26 mouse cellular contexts compared by ENCODE assay signal in genomic region chr5:117182411-117182810, GRCm38 (mm10).
DNase-seq lines count a peak whose midpoint lies in the region; ATAC-seq and TF ChIP-seq lines count a peak whose summit lies in the region.
"Had no signal": no experiment of that assay in that cellular context is flagged by ENCODE, and none has a peak within 500 bp of the region (broad histone marks: within the 10 kb centered on the region; RNA-seq: fewer than 3 reads in every experiment).

No protein-coding gene starts in this region.

- no peak for TF ChIP-seq EP300 in liver, postnatal 0 days (IDR thresholded peaks at IDR 0.05; ENCODE audit: low read depth)

- peak overlapping the region; percentile 74 for H3K27ac ChIP-seq in liver, postnatal 0 days (ENCODE audit: low read depth)
- no peak overlapping the region for H3K27ac ChIP-seq in liver, embryonic 12.5 days
- peak overlapping the region; percentile 69 for H3K27ac ChIP-seq in embryonic fibroblast, embryonic 13.5 days (ENCODE audit: insufficient read depth, low read length)
- H3K27ac ChIP-seq: heart, adult 2 months; heart, embryonic 13.5 days; hindbrain, embryonic 14.5 days; layer of hippocampus, adult 2 months; limb, embryonic 12.5 days; neural tube, embryonic 13.5 days had no signal

- DNase-seq in liver, postnatal 0 days, result no peak
- peak; percentile 23 for DNase-seq in CD4-positive helper T cell, adult 2 months (ENCODE audit: low read depth, low spot score)
- peak; percentile 35 for DNase-seq in naive thymus-derived CD4-positive, alpha-beta T cell, adult 2 months (ENCODE audit: low read depth)
- DNase-seq in frontal cortex, adult 2 months (ENCODE audit: extremely low spot score in 1 of 2, low spot score in 1 of 2), result no peak
- no peak for DNase-seq in T-cell, adult 2 months (ENCODE audit: low spot score)
- no peak for DNase-seq in layer of hippocampus, adult 9-10 months (ENCODE audit: low spot score)
- DNase-seq: B cell, adult 2 months; cerebellum, adult 11-12 months; gastrocnemius, postnatal 14 days; heart, adult 2 months; heart, postnatal 36 days; kidney, postnatal 25 days; layer of hippocampus, postnatal 36 days; lung, adult 2 months; lung, postnatal 14 days; midbrain, embryonic 14.5 days; thymus, postnatal 14 days had no signal

- ATAC-seq in liver, postnatal 0 days, result no peak
- ATAC-seq in liver, embryonic 12.5 days, result no peak
- ATAC-seq: forebrain, embryonic 14.5 days had no signal

- peaks cover 9% of the 10 kb centered on the region for H3K9me3 ChIP-seq in liver, postnatal 0 days (ENCODE audit: low read length)
- peaks cover 16% of the 10 kb centered on the region for H3K9me3 ChIP-seq in liver, embryonic 12.5 days (replicated peaks)
- H3K9me3 ChIP-seq: neural tube, embryonic 13.5 days had no signal

- no peak overlapping the region for H3K4me2 ChIP-seq in liver, postnatal 0 days (ENCODE audit: low read depth, low read length)
- H3K4me2 ChIP-seq in liver, embryonic 12.5 days, result no peak overlapping the region
- H3K4me2 ChIP-seq: heart, embryonic 13.5 days; hindbrain, embryonic 14.5 days; limb, embryonic 12.5 days; liver, embryonic 11.5 days; neural tube, embryonic 13.5 days had no signal

- H3K36me3 ChIP-seq in liver, postnatal 0 days (replicated peaks; ENCODE audit: insufficient read depth, low read length), result peaks cover 32% of the 10 kb centered on the region
- peaks cover 87% of the 10 kb centered on the region for H3K36me3 ChIP-seq in liver, embryonic 12.5 days

- H3K4me3 ChIP-seq in liver, postnatal 0 days (ENCODE audit: low read depth, low read length), result no peak overlapping the region
- no peak overlapping the region for H3K4me3 ChIP-seq in liver, embryonic 12.5 days
- H3K4me3 ChIP-seq in embryonic fibroblast, embryonic 13.5 days (ENCODE audit: insufficient read depth, low read length), result no peak overlapping the region
- H3K4me3 ChIP-seq: heart, adult 2 months; heart, embryonic 13.5 days; layer of hippocampus, adult 2 months; limb, embryonic 12.5 days; neural tube, embryonic 13.5 days had no signal

- no peaks in the 10 kb centered on the region for H3K27me3 ChIP-seq in liver, postnatal 0 days (ENCODE audit: insufficient read depth, low read length)
- H3K27me3 ChIP-seq in liver, embryonic 12.5 days (replicated peaks), result no peaks in the 10 kb centered on the region
- H3K27me3 ChIP-seq: heart, embryonic 13.5 days; limb, embryonic 12.5 days; neural tube, embryonic 13.5 days had no signal

- no peak overlapping the region for H3K9ac ChIP-seq in liver, postnatal 0 days (replicated peaks)
- no peak overlapping the region for H3K9ac ChIP-seq in liver, embryonic 12.5 days
- H3K9ac ChIP-seq: heart, embryonic 13.5 days; hindbrain, embryonic 14.5 days; limb, embryonic 12.5 days; neural tube, embryonic 13.5 days had no signal

- TF ChIP-seq CTCF in liver, postnatal 0 days (IDR thresholded peaks at IDR 0.05; ENCODE audit: low read depth), result no peak
- TF ChIP-seq CTCF in embryonic fibroblast, embryonic 13.5 days (IDR thresholded peaks at IDR 0.05; ENCODE audit: borderline replicate concordance, insufficient read depth, low read length), result no peak

- WGBS in liver, postnatal 0 days (ENCODE audit: insufficient replicate concordance), result 77% methylated on average over 3 of the region's 3 CpGs
- 82% methylated on average over 3 of the region's 3 CpGs for WGBS in liver, embryonic 12.5 days (ENCODE audit: insufficient replicate concordance)

- peaks cover 21% of the 10 kb centered on the region for H3K4me1 ChIP-seq in liver, postnatal 0 days (ENCODE audit: insufficient read depth)
- H3K4me1 ChIP-seq in liver, embryonic 12.5 days, result peaks cover 8% of the 10 kb centered on the region; the same call in 1 of the 2 replicates
- H3K4me1 ChIP-seq in embryonic fibroblast, embryonic 13.5 days (ENCODE audit: control insufficient read depth, insufficient read depth, low read length), result peaks cover 6% of the 10 kb centered on the region
- H3K4me1 ChIP-seq: heart, embryonic 13.5 days; limb, embryonic 12.5 days; neural tube, embryonic 13.5 days had no signal

- TF ChIP-seq POLR2A in embryonic fibroblast, embryonic 13.5 days (IDR thresholded peaks at IDR 0.05; ENCODE audit: low read depth, low read length), result no peak

Comparison
In these comparisons a context has a peak if more than half of its experiments do, and no peak if none do; other contexts are left out.
1. DNase-seq: peak in CD4-positive helper T cell, adult 2 months (single experiment) and naive thymus-derived CD4-positive, alpha-beta T cell, adult 2 months (single experiment); none in liver, postnatal 0 days (single experiment), frontal cortex, adult 2 months (0 of 2), T-cell, adult 2 months (single experiment) and layer of hippocampus, adult 9-10 months (single experiment).